Mouse (Mus musculus) layer of hippocampus, adult 2 months (tissue): Measurements from ENCODE around the gene Gp5. TPM values are rescaled to one million over a fixed set of nuclear protein-coding genes. Genes with fewer than 3 reads are reported as not detected.
A peak's percentile ranks its signal among the peaks of the same experiment; 100 is the strongest.

ENCODE experiments used
- DNase-seq, 2 experiments: peaks; one replicate each; pipeline ENCODE4 v3.0.0; 2022; ENCODE audit warnings: low spot score in 2 of 2
- H3K27ac ChIP-seq: fragments of 200-600 bp; 2 replicates; pipeline ENCODE4 v1.8.1; 2022
- H3K4me3 ChIP-seq: fragments of 200-600 bp; 2 replicates; pipeline ENCODE4 v1.8.1; 2022; ENCODE audit warnings: mild to moderate bottlenecking
- CTCF ChIP-seq: fragments of 200-600 bp; conservative IDR thresholded peaks from 2 replicates; pipeline ENCODE4 v1.8.1; 2022; ENCODE audit warnings: antibody characterized with exemption, mild to moderate bottlenecking, moderate library complexity
- total RNA-seq, 2 experiments: library from RNA; stranded (reverse); gene quantifications; 2 replicates each; pipeline ENCODE4 v1.2.3; 2021

Gp5 gene
- total RNA-seq, 2 experiments from 2014 or later: 2.3 TPM

DNA sequence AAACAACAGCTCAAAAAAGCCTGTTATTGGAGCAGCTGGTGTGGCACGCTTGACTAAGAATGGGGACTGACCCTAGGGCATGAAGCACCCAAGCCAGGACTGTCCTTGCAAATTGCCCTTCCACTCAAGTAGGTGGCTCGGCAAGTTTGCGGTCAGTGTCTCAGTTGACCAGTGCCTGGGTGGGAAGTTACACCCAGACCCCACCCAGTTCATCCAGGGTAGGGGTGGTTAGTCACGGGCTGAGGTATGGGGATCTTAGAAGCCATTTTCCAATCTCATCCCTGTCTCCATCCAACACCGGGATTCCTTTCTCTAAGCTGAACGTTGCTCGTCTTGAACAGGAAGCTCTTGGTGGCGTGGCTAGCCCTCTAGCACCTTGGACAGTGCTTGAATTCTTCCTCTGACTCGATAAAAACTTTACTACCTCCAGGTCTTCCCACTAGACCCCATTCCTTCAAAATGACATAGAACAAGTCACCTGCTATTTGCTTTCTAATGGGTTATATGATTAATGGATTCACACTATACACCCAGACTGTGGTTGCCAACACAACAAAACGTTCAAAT, 10.8 kb downstream of the Gp5 start:
- no peak for TF ChIP-seq CTCF
- peak in 1 of 2 experiments; percentile 5 for DNase-seq
- H3K4me3 ChIP-seq: no peak overlapping the region
- H3K27ac ChIP-seq: no peak overlapping the region

DNA sequence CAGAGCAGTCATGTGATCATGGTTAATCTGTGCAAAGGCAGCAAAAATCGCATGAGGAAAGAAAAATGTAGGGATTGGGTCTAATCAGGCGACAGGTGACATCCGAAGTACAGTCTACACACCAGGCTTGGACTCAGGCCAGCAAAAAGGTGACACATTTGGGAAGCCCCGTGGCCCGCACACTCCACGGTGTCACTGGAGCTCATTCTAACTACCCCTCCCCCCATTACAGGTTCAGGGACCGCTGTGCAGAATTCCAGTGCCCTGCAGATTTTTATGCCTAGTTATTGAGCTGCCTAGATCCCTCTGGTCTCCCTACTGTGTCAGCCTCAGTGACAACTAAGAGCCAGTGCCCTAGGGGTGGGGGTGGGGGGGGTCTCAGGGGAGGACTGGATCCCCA, 13.1 kb downstream of the Gp5 start:
- Histone ChIP-seq H3K27ac (no peak overlapping the region), H3K4me3 (no peak overlapping the region)
- TF ChIP-seq CTCF: no peak
- peak in 1 of 2 experiments; percentile 5 for DNase-seq

DNA sequence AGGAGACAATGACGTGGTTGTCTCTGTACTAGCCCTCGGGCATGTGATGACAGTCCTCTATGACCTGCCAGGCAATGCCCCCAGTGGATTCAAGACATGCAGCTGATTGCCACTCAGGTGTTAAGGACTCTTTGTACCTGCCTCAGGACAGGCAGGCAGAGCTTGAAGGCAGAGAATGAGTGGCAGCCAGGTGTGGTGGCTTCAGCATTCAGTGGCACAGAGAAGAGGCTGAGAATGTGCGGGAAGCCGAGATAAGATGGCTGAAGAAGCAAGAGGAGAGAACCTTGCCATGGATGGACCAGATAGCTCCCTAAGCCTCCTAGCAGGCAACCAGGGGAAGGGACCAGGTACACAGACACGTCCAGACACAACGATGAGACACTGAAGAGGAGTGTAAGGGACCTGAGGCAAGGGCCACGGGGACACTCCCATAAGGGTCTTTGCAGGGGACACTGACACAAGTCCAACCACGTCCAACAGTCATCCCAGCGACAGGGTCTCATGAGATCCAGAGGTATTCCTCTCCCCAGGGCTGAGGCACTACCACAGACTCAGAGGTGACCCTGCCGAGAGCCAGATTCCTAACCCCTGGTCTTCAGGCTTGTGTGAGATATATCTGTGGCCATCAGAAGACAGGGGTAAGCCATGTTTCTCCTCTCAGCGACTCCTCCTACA, 13.8 kb downstream of the Gp5 start:
- TF ChIP-seq CTCF: no peak
- Histone ChIP-seq H3K4me3 (no peak overlapping the region), H3K27ac (no peak overlapping the region)
- DNase-seq: no peak

DNA sequence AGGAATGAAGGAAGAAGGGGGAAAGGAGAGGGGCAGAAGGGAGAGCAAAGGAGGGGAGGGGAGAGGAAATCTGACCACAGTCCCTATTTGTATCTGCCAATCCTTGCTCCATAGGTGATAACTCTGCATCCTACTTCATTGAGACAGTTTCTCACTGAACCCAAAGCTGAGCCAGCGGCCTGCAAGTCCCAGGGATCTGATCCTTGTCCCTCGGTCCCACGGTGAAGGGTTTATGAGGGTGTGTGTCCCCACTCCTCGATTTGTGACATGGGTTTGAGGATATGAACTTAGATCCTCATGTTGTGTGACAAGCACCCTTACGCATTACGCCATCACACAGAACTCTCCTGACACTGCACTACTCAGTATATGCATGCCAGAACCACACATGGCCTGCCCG, 15.5 kb downstream of the Gp5 start:
- DNase-seq: no peak
- H3K4me3 ChIP-seq: no peak overlapping the region
- TF ChIP-seq CTCF: no peak
- no peak overlapping the region for H3K27ac ChIP-seq

DNA sequence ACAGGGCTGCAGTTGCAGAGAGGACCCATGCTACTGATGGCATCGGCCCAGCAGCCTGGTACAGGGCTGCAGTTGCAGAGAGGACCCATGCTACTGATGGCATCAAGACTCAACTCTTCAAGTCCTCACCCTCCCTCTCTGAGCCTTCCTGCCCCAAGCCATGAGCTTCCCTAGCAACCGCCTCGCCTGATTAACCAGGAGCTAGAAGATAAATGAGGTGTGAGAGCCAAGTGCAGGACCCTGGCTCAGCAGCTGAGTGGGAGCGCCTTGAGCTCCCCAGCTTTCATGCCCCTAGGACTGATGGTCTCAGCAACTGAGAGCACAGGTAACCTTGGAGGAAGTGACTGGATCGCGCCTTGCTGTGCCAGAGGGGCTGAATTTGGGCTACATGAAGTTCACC, 20.1 kb downstream of the Gp5 start:
- no peak for TF ChIP-seq CTCF
- no peak overlapping the region for H3K27ac ChIP-seq
- DNase-seq: no peak
- H3K4me3 ChIP-seq: no peak overlapping the region

DNA sequence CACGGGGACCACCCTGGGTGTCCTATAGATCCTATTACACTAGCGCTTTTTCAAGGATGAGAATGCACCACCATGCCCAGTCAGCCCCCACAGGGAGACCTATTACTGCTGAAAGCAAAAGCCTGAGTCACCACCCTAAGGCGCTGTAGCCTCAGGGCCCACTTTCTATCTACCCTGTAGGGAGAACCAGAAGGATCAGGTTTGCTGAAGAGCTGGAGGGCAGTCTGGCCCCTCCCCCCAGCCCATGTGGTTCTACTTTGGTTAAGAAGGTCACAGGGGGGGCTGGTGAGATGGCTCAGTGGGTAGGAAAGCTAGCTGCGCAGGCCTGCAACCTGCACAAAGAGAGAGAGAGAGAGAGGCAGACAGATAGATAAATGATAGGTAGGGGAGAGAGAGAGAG, 24.9 kb downstream of the Gp5 start:
- TF ChIP-seq CTCF: no peak
- H3K4me3 ChIP-seq: no peak overlapping the region
- H3K27ac ChIP-seq: no peak overlapping the region
- DNase-seq: no peak

DNA sequence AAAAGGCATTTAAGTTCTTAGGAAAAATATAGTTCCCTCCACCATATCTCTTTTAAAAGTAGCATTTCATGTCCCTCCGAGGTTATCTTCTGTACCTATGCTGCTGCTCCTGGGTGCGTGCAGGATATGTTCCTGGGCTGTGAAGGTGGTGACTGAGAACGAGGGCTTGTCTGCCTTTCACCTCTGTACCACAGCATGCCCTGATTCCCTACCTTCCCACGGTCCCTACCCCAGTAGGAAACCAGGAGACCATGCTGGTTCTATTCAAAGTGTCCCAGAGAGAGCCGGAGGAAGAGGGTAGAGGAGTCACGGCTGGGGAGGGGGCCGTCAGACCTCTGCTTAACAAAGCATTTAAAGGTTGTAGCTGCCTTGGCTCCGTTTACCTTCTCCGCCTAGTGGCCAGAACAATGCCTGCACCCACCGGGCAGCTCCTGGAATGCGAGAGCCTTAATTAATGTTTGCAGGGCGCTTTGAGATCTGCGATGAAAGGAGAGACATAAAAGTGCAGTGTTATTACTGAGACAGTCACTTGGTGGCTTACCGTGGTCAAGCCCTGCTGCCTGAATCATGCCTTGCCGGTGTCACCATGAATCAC, 26.7 kb downstream of the Gp5 start:
- peak in 1 of 2 experiments; percentile 18 for DNase-seq
- H3K27ac ChIP-seq: no peak overlapping the region
- H3K4me3 ChIP-seq: no peak overlapping the region
- TF ChIP-seq CTCF: peak; percentile 77

DNA sequence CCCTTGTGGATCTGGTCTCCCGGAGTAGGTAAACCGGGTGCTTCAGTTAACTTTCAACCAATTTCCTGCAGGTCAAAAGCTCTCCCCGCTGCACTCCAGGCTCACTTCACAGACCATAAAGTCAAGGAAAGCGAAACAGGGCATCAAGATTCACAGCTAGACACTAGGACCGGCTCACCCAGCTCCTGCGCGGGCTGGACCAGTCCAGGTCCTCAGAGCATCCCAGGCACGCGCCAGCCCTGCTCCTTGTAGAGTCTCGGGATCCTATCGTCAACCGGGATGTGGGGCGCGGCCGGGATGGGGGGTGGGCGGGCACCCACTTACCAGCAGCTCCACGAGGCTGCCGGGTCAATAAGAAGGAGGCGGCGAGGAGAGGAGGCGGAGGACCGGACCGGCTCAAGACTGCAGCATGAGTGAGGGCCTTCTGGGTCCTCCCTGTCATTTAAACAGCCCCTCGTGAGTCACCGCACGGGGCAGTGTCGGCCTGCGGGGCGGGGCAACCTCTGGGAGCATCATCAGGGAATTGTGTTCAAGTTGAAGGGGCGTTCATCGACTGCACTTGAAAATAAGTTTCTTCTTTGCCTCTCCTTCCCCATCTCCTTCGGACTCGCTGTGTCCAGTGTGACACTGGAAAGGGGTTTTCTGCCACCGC, 27.6 kb downstream of the Gp5 start, which contains the start of gene Lrrc15:
Lrrc15 (minus strand) TSS at position 413 of the 652 bp plus-strand sequence.
- Histone ChIP-seq H3K4me3 (peak within 1 kb of the TSS; percentile 23; the same call in 1 of the 2 replicates), H3K27ac (no peak within 1 kb of the TSS)
- no peak for DNase-seq
- peak; percentile 34 for TF ChIP-seq CTCF

DNA sequence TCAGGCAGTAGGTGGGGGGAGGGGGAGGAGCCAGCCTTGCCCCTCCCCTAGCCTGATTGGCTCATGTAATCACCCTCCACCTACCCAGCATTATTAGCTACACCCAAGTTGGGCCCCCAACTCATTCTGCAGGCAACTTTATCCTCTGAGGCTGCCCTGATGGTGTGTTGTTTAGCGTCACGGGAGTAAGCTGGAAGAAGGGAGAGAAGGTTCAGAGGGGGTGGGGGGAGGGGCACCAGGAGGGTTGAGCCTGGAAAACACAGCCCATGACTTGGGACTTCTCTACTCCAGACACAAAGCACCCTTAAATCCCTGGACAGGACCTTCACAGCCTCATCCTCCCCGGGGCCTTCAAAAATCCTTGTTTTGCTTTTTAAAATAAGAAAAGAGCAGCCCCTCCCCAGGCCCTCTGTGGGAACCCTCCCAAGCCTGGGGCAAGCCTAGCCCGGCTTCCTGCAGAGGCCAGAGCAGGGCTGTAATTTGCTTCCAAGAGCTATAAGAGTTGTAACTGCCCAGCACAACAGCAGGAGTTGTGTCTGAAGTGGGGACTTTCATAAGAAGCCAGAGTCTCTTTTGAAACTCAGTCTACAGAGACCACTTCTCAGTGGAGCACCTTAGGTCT, 29.8 kb downstream of the Gp5 start:
- no peak for DNase-seq
- no peak for TF ChIP-seq CTCF
- no peak overlapping the region for H3K27ac ChIP-seq

DNA sequence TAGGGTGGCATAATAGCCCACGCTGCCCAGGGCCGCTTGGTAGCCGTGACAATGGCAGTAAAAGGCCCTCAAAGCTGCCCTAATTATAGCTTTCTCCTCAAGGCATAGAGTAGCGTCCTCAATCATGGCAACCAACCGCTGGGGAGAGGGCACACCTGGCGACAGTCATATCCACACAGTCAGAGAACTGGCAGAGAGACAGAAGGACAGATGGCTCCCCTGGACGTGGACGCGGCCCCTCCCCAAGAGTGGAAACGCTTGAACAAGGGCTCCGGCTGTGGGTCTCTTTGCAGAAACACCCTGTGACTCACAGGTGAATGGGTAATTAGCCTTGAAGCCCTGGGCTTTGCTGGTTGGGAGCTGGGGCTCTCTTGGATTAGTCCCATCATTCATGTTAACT, 32.2 kb downstream of the Gp5 start:
- H3K27ac ChIP-seq: no peak overlapping the region
- H3K4me3 ChIP-seq: no peak overlapping the region
- DNase-seq: no peak
- no peak for TF ChIP-seq CTCF

More for the DNA sequence above, 29.8 kb downstream of the Gp5 start:
- no peak overlapping the region for H3K4me3 ChIP-seq

DNA sequence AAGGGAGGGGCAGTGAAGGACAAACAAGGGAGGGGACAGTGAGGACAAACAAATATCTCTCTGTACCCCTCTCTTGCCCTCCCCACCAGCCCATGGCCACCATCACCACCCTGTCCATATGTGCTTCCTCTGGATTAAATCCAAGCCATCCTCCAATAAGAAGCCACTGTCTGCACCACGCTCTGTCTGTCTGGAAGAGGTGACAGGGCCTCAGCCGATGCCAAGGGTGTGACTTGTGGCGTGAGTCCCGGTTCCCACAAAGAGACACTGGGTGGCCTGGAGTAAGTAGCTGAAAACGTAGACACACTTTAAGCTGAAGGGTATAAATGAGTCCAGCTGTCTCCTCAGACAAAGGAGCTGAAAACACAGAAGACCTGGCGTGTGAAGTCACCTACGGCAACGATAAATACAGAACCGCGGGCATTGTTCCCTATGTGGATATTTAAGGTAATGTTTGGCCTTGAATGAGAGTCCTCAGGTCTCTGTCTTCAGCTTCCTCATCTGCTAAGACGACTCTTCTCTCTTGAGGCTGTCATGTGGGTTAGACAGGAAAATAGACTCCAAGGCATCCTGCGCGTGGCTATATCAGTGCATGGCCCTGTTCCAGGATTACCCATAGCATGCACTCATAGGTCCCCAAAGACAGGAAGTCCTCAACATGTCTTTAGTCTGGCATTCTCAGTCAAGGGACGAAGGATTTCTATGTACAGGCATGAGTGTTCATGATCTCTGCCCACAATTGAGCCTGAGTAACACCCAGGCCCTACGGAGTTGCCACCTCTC, 34.8 kb downstream of the Gp5 start:
- H3K4me3 ChIP-seq: no peak overlapping the region
- H3K27ac ChIP-seq: no peak overlapping the region
- DNase-seq: no peak
- no peak for TF ChIP-seq CTCF

DNA sequence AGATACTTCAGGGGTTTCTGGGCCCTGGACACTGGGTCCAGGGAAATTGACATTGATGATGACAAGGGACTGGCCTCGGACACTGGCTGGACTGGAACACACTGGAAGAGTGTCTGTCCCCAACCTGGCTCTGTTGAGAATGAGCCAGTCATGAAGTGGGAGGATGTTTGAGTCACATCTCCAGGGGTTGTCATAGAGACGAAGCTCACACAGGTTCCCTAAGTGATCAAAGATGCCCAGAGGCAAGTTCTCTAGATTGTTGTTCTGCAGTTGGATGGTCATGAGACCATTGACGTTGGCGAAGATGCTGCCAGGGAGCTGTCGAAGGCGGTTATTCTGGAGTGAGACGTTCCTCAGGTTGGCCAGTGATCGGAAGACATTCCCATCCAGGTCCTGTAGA, 37.5 kb downstream of the Gp5 start:
- DNase-seq: peak in 1 of 2 experiments; percentile 4
- Histone ChIP-seq H3K27ac (no peak overlapping the region), H3K4me3 (no peak overlapping the region)
- no peak for TF ChIP-seq CTCF
